Mouse (Mus musculus) MEL (cell line): ENCODE data around the gene Pp2d1. TPM values are rescaled to one million over a fixed set of nuclear protein-coding genes. Genes with fewer than 3 reads are reported as not detected.

Experiments used
- DNase-seq: peaks from one replicate; pipeline ENCODE4 v3.0.0; 2011; ENCODE audit warnings: low read depth, low spot score
- H3K27ac ChIP-seq: 2 replicates; pipeline ENCODE4 v1.5.1; 2012; ENCODE audit warnings: low read depth, mild to moderate bottlenecking, control low read depth, low read length, moderate library complexity; ENCODE audit not compliant: control insufficient read depth
- H3K27me3 ChIP-seq, 2 experiments: fragments of 150-350 bp in 1 of 2; sonication (generic) in 1 of 2; 2 replicates each; pipeline ENCODE4 v1.6.1; 2012; ENCODE audit warnings: low read length in 2 of 2, mild to moderate bottlenecking in 2 of 2, improper control_type of control experiment in 1 of 2, moderate library complexity in 1 of 2; ENCODE audit not compliant: insufficient read depth in 2 of 2, control insufficient read depth in 1 of 2
- H3K36me3 ChIP-seq, 2 experiments: 2 replicates each; pipeline ENCODE4 v1.6.1; 2012 to 2014; ENCODE audit warnings: low read length in 2 of 2, improper control_type of control experiment in 1 of 2, inconsistent platforms in 1 of 2, mild to moderate bottlenecking in 1 of 2; ENCODE audit not compliant: insufficient read depth in 2 of 2, control insufficient read depth in 1 of 2
- H3K4me1 ChIP-seq, 2 experiments: fragments of 150-350 bp in 1 of 2; sonication (generic) in 1 of 2; 2 replicates each; pipeline ENCODE4 v1.6.1; 2012; ENCODE audit warnings: low read length in 2 of 2, improper control_type of control experiment in 1 of 2, mild to moderate bottlenecking in 1 of 2; ENCODE audit not compliant: insufficient read depth in 2 of 2, control insufficient read depth in 1 of 2
- H3K4me3 ChIP-seq, 2 experiments: fragments of 150-350 bp in 1 of 2; sonication (generic) in 1 of 2; 2 replicates each; pipeline ENCODE4 v1.5.1; 2012; ENCODE audit warnings: low read depth in 2 of 2, low read length in 2 of 2, mild to moderate bottlenecking in 2 of 2, moderate library complexity in 2 of 2, control low read depth in 1 of 2, improper control_type of control experiment in 1 of 2; ENCODE audit not compliant: control insufficient read depth in 1 of 2, insufficient read depth in 1 of 2
- H3K79me2 ChIP-seq: 2 replicates; pipeline ENCODE4 v1.6.1; 2012; ENCODE audit warnings: mild to moderate bottlenecking, low read length, moderate library complexity; ENCODE audit not compliant: control insufficient read depth, poor library complexity, insufficient read depth
- H3K9ac ChIP-seq: 2 replicates; pipeline ENCODE4 v1.6.1; 2012; ENCODE audit warnings: low read depth, mild to moderate bottlenecking, control low read depth, low read length, moderate library complexity; ENCODE audit not compliant: control insufficient read depth, poor library complexity, severe bottlenecking
- H3K9me3 ChIP-seq: fragments of 150-350 bp; sonication (generic); replicated peaks from 2 replicates; pipeline ENCODE4 v1.6.1; 2012; ENCODE audit warnings: mild to moderate bottlenecking, low read length, improper control_type of control experiment, moderate library complexity; ENCODE audit not compliant: insufficient read depth
- BHLHE40 ChIP-seq: IDR thresholded peaks from 2 replicates; pipeline ENCODE4 v1.6.1; 2012; ENCODE audit warnings: low read depth, mild to moderate bottlenecking, inconsistent platforms, low read length, improper control_type of control experiment, borderline replicate concordance
- CHD1 ChIP-seq: IDR thresholded peaks from 2 replicates; pipeline ENCODE4 v1.6.1; 2012; ENCODE audit warnings: low read depth, mild to moderate bottlenecking, inconsistent platforms, low read length, improper control_type of control experiment
- CHD2 ChIP-seq: IDR thresholded peaks from 2 replicates; pipeline ENCODE4 v1.6.1; 2011; ENCODE audit warnings: low read length, improper control_type of control experiment
- CTCF ChIP-seq, 3 experiments: IDR thresholded peaks in 2 of 3; conservative IDR thresholded peaks in 1 of 3; 2 replicates each; pipeline ENCODE4 v1.5.1; 2011 to 2012; ENCODE audit warnings: low read length in 3 of 3, low read depth in 2 of 3, mild to moderate bottlenecking in 2 of 3, improper control_type of control experiment in 1 of 3, inconsistent platforms in 1 of 3, mixed read lengths in 1 of 3, moderate library complexity in 1 of 3; ENCODE audit not compliant: control insufficient read depth in 1 of 3, insufficient read depth in 1 of 3, poor library complexity in 1 of 3, severe bottlenecking in 1 of 3
- ELF1 ChIP-seq: IDR thresholded peaks from 2 replicates; pipeline ENCODE4 v1.6.1; 2014; ENCODE audit warnings: low read depth, mild to moderate bottlenecking, inconsistent platforms, low read length, improper control_type of control experiment, moderate library complexity
- ETS1 ChIP-seq: IDR thresholded peaks from 2 replicates; pipeline ENCODE4 v1.6.1; 2012; ENCODE audit warnings: low read depth, mild to moderate bottlenecking, inconsistent platforms, low read length, improper control_type of control experiment, moderate library complexity
- GATA1 ChIP-seq: IDR thresholded peaks from 2 replicates; pipeline ENCODE4 v1.6.1; 2011; ENCODE audit warnings: low read depth, low read length, improper control_type of control experiment
- HCFC1 ChIP-seq: IDR thresholded peaks from 2 replicates; pipeline ENCODE4 v1.6.1; 2012; ENCODE audit warnings: low read depth, mild to moderate bottlenecking, inconsistent platforms, low read length, improper control_type of control experiment, moderate library complexity
- KAT2A ChIP-seq: conservative IDR thresholded peaks from 2 replicates; pipeline ENCODE4 v1.6.1; 2012; ENCODE audit warnings: low read depth, low read length, improper control_type of control experiment, inconsistent platforms
- MAFK ChIP-seq: IDR thresholded peaks from 2 replicates; pipeline ENCODE4 v1.6.1; 2011; ENCODE audit warnings: low read depth, mild to moderate bottlenecking, low read length, improper control_type of control experiment, borderline replicate concordance
- MAX ChIP-seq: IDR thresholded peaks from 2 replicates; pipeline ENCODE4 v1.6.1; 2011; ENCODE audit warnings: low read length, improper control_type of control experiment
- MAZ ChIP-seq: IDR thresholded peaks from 2 replicates; pipeline ENCODE4 v1.6.1; 2012; ENCODE audit warnings: low read depth, mild to moderate bottlenecking, inconsistent platforms, low read length, improper control_type of control experiment
- MYB ChIP-seq: IDR thresholded peaks from 2 replicates; pipeline ENCODE4 v1.6.1; 2011; ENCODE audit warnings: mild to moderate bottlenecking, low read depth, low read length, improper control_type of control experiment
- MYC ChIP-seq: IDR thresholded peaks from 2 replicates; pipeline ENCODE4 v1.6.1; 2011; ENCODE audit warnings: low read depth, mild to moderate bottlenecking, low read length, improper control_type of control experiment, moderate library complexity
- NRF1 ChIP-seq: IDR thresholded peaks from 2 replicates; pipeline ENCODE4 v1.6.1; 2014; ENCODE audit warnings: low read depth, mild to moderate bottlenecking, inconsistent platforms, low read length, improper control_type of control experiment, moderate library complexity; ENCODE audit not compliant: poor library complexity, insufficient read depth, severe bottlenecking
- POLR2A ChIP-seq, 2 experiments: IDR thresholded peaks; 2 replicates each; pipeline ENCODE4 v1.6.1; 2011 to 2012; ENCODE audit warnings: low read length in 2 of 2, mild to moderate bottlenecking in 2 of 2, control low read depth in 1 of 2, improper control_type of control experiment in 1 of 2, low read depth in 1 of 2, moderate library complexity in 1 of 2; ENCODE audit not compliant: control insufficient read depth in 1 of 2, insufficient read depth in 1 of 2, poor library complexity in 1 of 2
- POLR2AphosphoS2 ChIP-seq: IDR thresholded peaks from 2 replicates; pipeline ENCODE4 v1.6.1; 2011; ENCODE audit warnings: low read length, improper control_type of control experiment
- POLR2AphosphoS5 ChIP-seq: IDR thresholded peaks from 2 replicates; pipeline ENCODE4 v1.6.1; 2012; ENCODE audit warnings: low read depth, borderline replicate concordance, mild to moderate bottlenecking, inconsistent platforms, low read length, moderate library complexity, mixed read lengths
- RCOR1 ChIP-seq: IDR thresholded peaks from 2 replicates; pipeline ENCODE4 v1.6.1; 2012; ENCODE audit warnings: low read depth, mild to moderate bottlenecking, inconsistent platforms, low read length, improper control_type of control experiment
- SIN3A ChIP-seq: IDR thresholded peaks from 2 replicates; pipeline ENCODE4 v1.6.1; 2012; ENCODE audit warnings: low read length, improper control_type of control experiment, inconsistent platforms
- SMC3 ChIP-seq: IDR thresholded peaks from 2 replicates; pipeline ENCODE4 v1.6.1; 2011; ENCODE audit warnings: low read depth, low read length, improper control_type of control experiment
- TAL1 ChIP-seq: IDR thresholded peaks from 2 replicates; pipeline ENCODE4 v1.6.1; 2012; ENCODE audit warnings: mild to moderate bottlenecking, inconsistent platforms, low read length, moderate library complexity, mixed read lengths
- TCF12 ChIP-seq: IDR thresholded peaks from 2 replicates; pipeline ENCODE4 v1.6.1; 2014; ENCODE audit warnings: low read depth, mild to moderate bottlenecking, inconsistent platforms, low read length, improper control_type of control experiment, moderate library complexity
- UBTF ChIP-seq: IDR thresholded peaks from 2 replicates; pipeline ENCODE4 v1.6.1; 2012; ENCODE audit warnings: low read depth, mild to moderate bottlenecking, inconsistent platforms, low read length, improper control_type of control experiment, moderate library complexity, borderline replicate concordance; ENCODE audit not compliant: insufficient read depth
- USF1 ChIP-seq: IDR thresholded peaks from 2 replicates; pipeline ENCODE4 v1.6.1; 2014; ENCODE audit warnings: low read depth, mild to moderate bottlenecking, inconsistent platforms, low read length, improper control_type of control experiment, moderate library complexity
- USF2 ChIP-seq, 2 experiments: IDR thresholded peaks; 2 replicates each; pipeline ENCODE4 v1.6.1; 2011 to 2012; ENCODE audit warnings: improper control_type of control experiment in 2 of 2, low read length in 2 of 2, borderline replicate concordance in 1 of 2, inconsistent platforms in 1 of 2, low read depth in 1 of 2, mild to moderate bottlenecking in 1 of 2; ENCODE audit not compliant: insufficient read depth in 1 of 2
- ZC3H11A ChIP-seq: IDR thresholded peaks from 2 replicates; pipeline ENCODE4 v1.6.1; 2012; ENCODE audit warnings: low read depth, mild to moderate bottlenecking, inconsistent platforms, low read length, improper control_type of control experiment
- ZMIZ1 ChIP-seq: IDR thresholded peaks from 2 replicates; pipeline ENCODE4 v1.6.1; 2012; ENCODE audit warnings: low read depth, mild to moderate bottlenecking, inconsistent platforms, low read length, improper control_type of control experiment, moderate library complexity
- ZNF384 ChIP-seq: IDR thresholded peaks from 2 replicates; pipeline ENCODE4 v1.6.1; 2012; ENCODE audit warnings: low read depth, mild to moderate bottlenecking, inconsistent platforms, low read length, improper control_type of control experiment
- polyA plus RNA-seq, 2 experiments: library from polyadenylated mRNA; stranded (reverse) in 1 of 2; unstranded in 1 of 2; fragments of >175 nt in 1 of 2; fragments of >200 nt in 1 of 2; gene quantifications; 2 replicates each; pipeline versions ENCODE4 v1.2.1 to v1.2.4; 2012; ENCODE audit warnings: low replicate concordance in 2 of 2, low read depth in 1 of 2; ENCODE audit not compliant: insufficient read length in 2 of 2, insufficient read depth in 1 of 2, missing spikeins in 1 of 2
- total RNA-seq: library from RNA; depleted of rRNA; stranded (reverse); fragments of 300-350 nt; gene quantifications from 2 replicates; pipeline ENCODE4 v1.2.3, GENCODE M21; 2012

The Pp2d1 gene
- total and polyA plus RNA-seq, 3 experiments: 0.04 to 0.08 TPM; not detected in 1

- TF ChIP-seq NRF1: peak; percentile 57
- TF ChIP-seq ZNF384: no peak
- TF ChIP-seq SMC3: no peak
- no peak for TF ChIP-seq POLR2AphosphoS5
- TF ChIP-seq MYC: 0 out of 2 replicates have a peak, but pooled peaks have one; percentile 53
- no peak for TF ChIP-seq CHD2
- peak; percentile 82 to 92 for TF ChIP-seq USF2 (IDR thresholded peaks at IDR 0.05; ENCODE audit: borderline replicate concordance in 1 of 2, insufficient read depth in 1 of 2, low read depth in 1 of 2, low read length in 2 of 2)
- TF ChIP-seq USF1: peak; percentile 99
- no peak for TF ChIP-seq CHD1
- peak; percentile 86 for TF ChIP-seq SIN3A
- TF ChIP-seq UBTF: no peak
- TF ChIP-seq GATA1: no peak
- TF ChIP-seq MAZ: peak; percentile 87; the same call in 1 of the 2 replicates
- TF ChIP-seq MAFK: no peak
- TF ChIP-seq CTCF (IDR thresholded peaks at IDR 0.05 in 2 of 3, conservative IDR thresholded peaks at IDR 0.05 in 1 of 3; ENCODE audit: control insufficient read depth in 1 of 3, insufficient read depth in 1 of 3, low read depth in 2 of 3, low read length in 3 of 3, poor library complexity in 1 of 3, severe bottlenecking in 1 of 3): peak in 2 of 3 experiments; percentile 15 to 17; a peak in 2 of 6 replicates
- peak; percentile 91 for TF ChIP-seq HCFC1
- TF ChIP-seq ETS1: peak; percentile 57
- TF ChIP-seq POLR2AphosphoS2: peak; percentile 72; the same call in 1 of the 2 replicates
- TF ChIP-seq MAX: peak; percentile 95
Observed at GRCm38 (mm10) chr17:53478858-53479603, 60.2 kb downstream of the Pp2d1 start, which contains the start of gene Rab5a (continued).

- Histone ChIP-seq H3K27ac (peak overlapping the region; percentile 99), H3K4me1 (peaks cover 6 to 12% of the 10 kb centered on the region in 2 experiments; a peak in 3 of 4 replicates), H3K27me3 (no peaks in the 10 kb centered on the region), H3K36me3 (peaks cover 0 to 19% of the 10 kb centered on the region in 2 experiments; a peak in 3 of 4 replicates), H3K9ac (peak overlapping the region; percentile 96), H3K79me2 (peaks cover 33% of the 10 kb centered on the region), H3K4me3 (peak overlapping the region; percentile 82 to 92), H3K9me3 (no peaks in the 10 kb centered on the region)
- peak; percentile 43 for DNase-seq
- peak; percentile 70 for TF ChIP-seq ETS1
- TF ChIP-seq USF1: no peak
- no peak for TF ChIP-seq ZMIZ1
- peak; percentile 34; the same call in 1 of the 2 replicates for TF ChIP-seq SIN3A
- no peak for TF ChIP-seq CHD1
- TF ChIP-seq USF2 (IDR thresholded peaks at IDR 0.05; ENCODE audit: borderline replicate concordance in 1 of 2, insufficient read depth in 1 of 2, low read depth in 1 of 2, low read length in 2 of 2): no peak
- TF ChIP-seq HCFC1: no peak
- TF ChIP-seq UBTF: 0 out of 2 replicates have a peak, but pooled peaks have one; percentile 82
- TF ChIP-seq RCOR1: no peak
- no peak for TF ChIP-seq TAL1
- TF ChIP-seq CHD2: no peak
- no peak for TF ChIP-seq POLR2AphosphoS2
- no peak for TF ChIP-seq ZC3H11A
- TF ChIP-seq MYB: no peak
- 0 out of 2 replicates have a peak, but pooled peaks have one; percentile 7 for TF ChIP-seq TCF12
- TF ChIP-seq POLR2A (IDR thresholded peaks at IDR 0.05; ENCODE audit: control insufficient read depth in 1 of 2, insufficient read depth in 1 of 2, low read depth in 1 of 2, low read length in 2 of 2, poor library complexity in 1 of 2): no peak; a peak in 2 of 4 replicates
- TF ChIP-seq NRF1: no peak
- TF ChIP-seq ELF1: no peak
- no peak for TF ChIP-seq BHLHE40
- no peak for TF ChIP-seq KAT2A
- TF ChIP-seq MYC: no peak
- no peak; the same call in 1 of the 2 replicates for TF ChIP-seq MAZ
Observed at GRCm38 (mm10) chr17:53478066-53478857, 61.0 kb downstream of the Pp2d1 start.
